Comparison of ENCODE assay signal across 8 mouse cellular contexts in genomic region chr13:12650877-12651176, GRCm38 (mm10).
A peak's percentile ranks its signal among the peaks of the same experiment; 100 is the strongest.
DNase-seq lines count a peak whose midpoint lies in the region; ATAC-seq and TF ChIP-seq lines count a peak whose summit lies in the region.
"Not testable (repeated sequence)": the region's sequence is repeated elsewhere in the genome, so short reads cannot be mapped to it uniquely, and the experiment has no call there.

No protein-coding gene starts in this region.

- not testable (repeated sequence) for TF ChIP-seq CTCF in cerebellum, adult 2 months (IDR thresholded peaks at IDR 0.05; ENCODE audit: borderline replicate concordance, insufficient read depth, low read depth, low read length)

- not testable (repeated sequence) for H3K4me1 ChIP-seq in cerebellum, adult 2 months (ENCODE audit: control insufficient read depth, insufficient read depth, low read length); liver, embryonic 16.5 days (ENCODE audit: control insufficient read depth, low read depth, low read length)

- H3K9ac ChIP-seq in liver, embryonic 16.5 days (ENCODE audit: low read depth, low read length) = not testable (repeated sequence)

- peak overlapping the region; percentile 53 for H3K4me3 ChIP-seq in cerebellum, adult 2 months (replicated peaks; ENCODE audit: insufficient read depth, low read depth, low read length)
- H3K4me3 ChIP-seq in liver, embryonic 16.5 days (ENCODE audit: low read depth, low read length) = peak overlapping the region; percentile 32

- TF ChIP-seq POLR2A in cerebellum, adult 2 months (IDR thresholded peaks at IDR 0.05; ENCODE audit: borderline replicate concordance, insufficient read depth, low read length) = not testable (repeated sequence)

- H3K36me3 ChIP-seq in liver, embryonic 16.5 days (ENCODE audit: control insufficient read depth, insufficient read depth) = not testable (repeated sequence)

- H3K4me2 ChIP-seq in liver, embryonic 16.5 days (ENCODE audit: low read depth, low read length) = peak overlapping the region; percentile 46

- peak; percentile 41 for ATAC-seq in frontal cortex, adult (ENCODE audit: low TSS enrichment)
- ATAC-seq in liver, embryonic 16.5 days (ENCODE audit: low read depth) = peak; percentile 58

- H3K27ac ChIP-seq in cerebellum, adult 2 months (ENCODE audit: insufficient read depth, low read length); liver, embryonic 16.5 days (ENCODE audit: low read length): not testable (repeated sequence)

- WGBS in cerebellum, adult 2 months = under 1% methylated on average over 13 of the region's 13 CpGs
- WGBS in liver, embryonic 16.5 days (ENCODE audit: insufficient replicate concordance) = 1% methylated on average over 10 of the region's 13 CpGs

- not testable (repeated sequence) for H3K27me3 ChIP-seq in cerebellum, adult 2 months (ENCODE audit: control insufficient read depth, insufficient read depth, low read length); liver, embryonic 16.5 days (ENCODE audit: control insufficient read depth, insufficient read depth, low read depth, low read length)

- not testable (repeated sequence) for H3K9me3 ChIP-seq in liver, embryonic 16.5 days (replicated peaks; ENCODE audit: control insufficient read depth, low read length)

- peak; percentile 10 for DNase-seq in ES-CJ7 (ENCODE audit: low read depth, low spot score)
- DNase-seq in cerebellum, adult 2 months = peak; percentile 42 to 45
- peak; percentile 56 for DNase-seq in heart, postnatal 4 days
- peak; percentile 40 to 62 for DNase-seq in layer of hippocampus, adult 18-20 months (ENCODE audit: low spot score in 2 of 2)
- DNase-seq in neural tube, embryonic 10.5 days (ENCODE audit: extremely low spot score, low spot score) = peak; percentile 51
- DNase-seq in telencephalon, adult 2 months (ENCODE audit: low read depth, low spot score) = peak; percentile 5

Comparison
In these comparisons a context has a peak if more than half of its experiments do, and no peak if none do; other contexts are left out.
1. DNase-seq: peak in every context shown above with its lines; median percentile 56 in heart, postnatal 4 days; 51 in layer of hippocampus, adult 18-20 months; 51 in neural tube, embryonic 10.5 days; 44 in cerebellum, adult 2 months; 10 in ES-CJ7; 5 in telencephalon, adult 2 months.